Mouse (Mus musculus) lung, embryonic 14.5 days (tissue): ENCODE measurements at regions not wholly inside any gene's neighbourhood (a gene's known extent, or its start where the extent isn't known, plus 50 kb on each side); places are given as distances from the start of the nearest gene placed in this dataset.

ENCODE experiments used
- ATAC-seq: fragments of 200-750 bp; cut with Nextera tagmentation; 2 replicates; pipeline ENCODE4 v1.8.0; 2017; ENCODE audit warnings: mild to moderate bottlenecking, moderate TSS enrichment, moderate library complexity; ENCODE audit not compliant: insufficient read depth
- DNase-seq: peaks from one replicate; pipeline ENCODE4 v3.0.0-alpha.2; 2015
- H3K27ac ChIP-seq: fragments of 300-500 bp; sonication (generic); 2 replicates; pipeline ENCODE4 v1.5.1; 2014; ENCODE audit warnings: low read depth, mild to moderate bottlenecking, moderate library complexity
- H3K27me3 ChIP-seq: fragments of 300-500 bp; sonication (generic); 2 replicates; pipeline ENCODE4 v1.6.1; 2014; ENCODE audit warnings: low read length, control low read depth; ENCODE audit not compliant: insufficient read depth
- H3K36me3 ChIP-seq: fragments of 300-500 bp; sonication (generic); 2 replicates; pipeline ENCODE4 v1.6.1; 2014; ENCODE audit warnings: control low read depth; ENCODE audit not compliant: insufficient read depth
- H3K4me1 ChIP-seq: fragments of 300-500 bp; sonication (generic); 2 replicates; pipeline ENCODE4 v1.6.1; 2014; ENCODE audit warnings: antibody characterized with exemption, control low read depth; ENCODE audit not compliant: insufficient read depth
- H3K4me2 ChIP-seq: fragments of 300-500 bp; sonication (generic); 2 replicates; pipeline ENCODE4 v1.6.1; 2014; ENCODE audit warnings: mild to moderate bottlenecking
- H3K4me3 ChIP-seq: fragments of 300-500 bp; sonication (generic); 2 replicates; pipeline ENCODE4 v1.5.1; 2014; ENCODE audit warnings: low read depth, low read length
- H3K9ac ChIP-seq: fragments of 300-500 bp; sonication (generic); 2 replicates; pipeline ENCODE4 v1.6.1; 2014
- H3K9me3 ChIP-seq: fragments of 300-500 bp; sonication (generic); 2 replicates; pipeline ENCODE4 v1.6.1; 2016; ENCODE audit warnings: low read depth, low read length, control low read depth
- CTCF ChIP-seq: IDR thresholded peaks from 2 replicates; pipeline ENCODE4 v1.5.1; 2016; ENCODE audit warnings: antibody characterized with exemption, low read depth
- WGBS: fragments of 180-500 bp; shearing (Covaris S2); extraction: QIAGEN DNeasy Blood & Tissue Kit; methylation state at CpG from one replicate; pipeline ENCODE4 v1.1.7; 2014; 5-methylcytosine and 5-hydroxymethylcytosine counted together

GRCm38 (mm10) chr6:51110596-51110995 lies 321.9 kb upstream of the Nfe2l3 start:
- ATAC-seq (no peak), DNase-seq (no peak)
- TF ChIP-seq CTCF: no peak
- Histone ChIP-seq H3K27me3 (no peaks in the 10 kb centered on the region), H3K4me3 (no peak overlapping the region), H3K9me3 (no peaks in the 10 kb centered on the region; the same call in 1 of the 2 replicates), H3K9ac (no peak overlapping the region), H3K27ac (no peak overlapping the region), H3K4me1 (no peaks in the 10 kb centered on the region), H3K4me2 (no peak overlapping the region), H3K36me3 (no peaks in the 10 kb centered on the region)
- WGBS: 87% methylated on average over 3 of the region's 3 CpGs

GRCm38 (mm10) chr6:51114604-51115333 lies 317.7 kb upstream of the Nfe2l3 start:
- Histone ChIP-seq H3K4me1 (peaks cover 3% of the 10 kb centered on the region; the same call in 1 of the 2 replicates), H3K9ac (no peak overlapping the region), H3K9me3 (no peaks in the 10 kb centered on the region; the same call in 1 of the 2 replicates), H3K36me3 (no peaks in the 10 kb centered on the region), H3K27me3 (no peaks in the 10 kb centered on the region), H3K27ac (no peak overlapping the region), H3K4me2 (no peak overlapping the region), H3K4me3 (no peak overlapping the region)
- ATAC-seq: no peak
- no peak for TF ChIP-seq CTCF
- DNase-seq: no peak
- 66% methylated on average over 10 of the region's 10 CpGs for WGBS

- 62% methylated on average over 9 of the region's 9 CpGs for WGBS
- peak; percentile 57 for DNase-seq
These were observed 313.5 kb upstream of the Nfe2l3 start for GRCm38 (mm10) chr6:51118833-51119535.

GRCm38 (mm10) chr6:51119691-51120302 lies 312.7 kb upstream of the Nfe2l3 start:
- peak; percentile 53 for DNase-seq

More at GRCm38 (mm10) chr6:51118833-51119535, 313.5 kb upstream of the Nfe2l3 start:
- Histone ChIP-seq H3K9me3 (no peaks in the 10 kb centered on the region), H3K36me3 (no peaks in the 10 kb centered on the region), H3K4me1 (peaks cover 7% of the 10 kb centered on the region), H3K4me3 (no peak overlapping the region), H3K9ac (no peak overlapping the region), H3K4me2 (no peak overlapping the region), H3K27me3 (no peaks in the 10 kb centered on the region), H3K27ac (0 out of 2 replicates have a peak overlapping the region, but pooled peaks have one; percentile 12)
- ATAC-seq: no peak
- TF ChIP-seq CTCF: no peak

GRCm38 (mm10) chr6:51122941-51123340 lies 309.5 kb upstream of the Nfe2l3 start:
- WGBS: 21% methylated on average over 5 of the region's 5 CpGs
- no peak overlapping the region for H3K9ac ChIP-seq
- H3K4me1 ChIP-seq: peaks cover 7% of the 10 kb centered on the region
- no peaks in the 10 kb centered on the region for H3K36me3 ChIP-seq
- no peak overlapping the region for H3K4me2 ChIP-seq
- no peak for ATAC-seq
- H3K4me3 ChIP-seq: no peak overlapping the region
- no peaks in the 10 kb centered on the region for H3K9me3 ChIP-seq
- no peak for TF ChIP-seq CTCF
- no peak for DNase-seq
- H3K27ac ChIP-seq: no peak overlapping the region
- no peaks in the 10 kb centered on the region for H3K27me3 ChIP-seq

More at GRCm38 (mm10) chr6:51119691-51120302, 312.7 kb upstream of the Nfe2l3 start:
- H3K4me2 ChIP-seq: no peak overlapping the region
- TF ChIP-seq CTCF: no peak
- peak overlapping the region; percentile 56; the same call in 1 of the 2 replicates for H3K27ac ChIP-seq
- H3K4me1 ChIP-seq: peaks cover 7% of the 10 kb centered on the region
- ATAC-seq: peak; percentile 49; the same call in 1 of the 2 replicates
- no peak overlapping the region for H3K4me3 ChIP-seq
- H3K9me3 ChIP-seq: no peaks in the 10 kb centered on the region
- H3K27me3 ChIP-seq: no peaks in the 10 kb centered on the region
- no peak overlapping the region for H3K9ac ChIP-seq
- 36% methylated on average over 12 of the region's 12 CpGs for WGBS
- H3K36me3 ChIP-seq: no peaks in the 10 kb centered on the region

- Histone ChIP-seq H3K27ac (no peak overlapping the region), H3K36me3 (no peaks in the 10 kb centered on the region), H3K9ac (no peak overlapping the region), H3K4me1 (peaks cover 2% of the 10 kb centered on the region; the same call in 1 of the 2 replicates), H3K27me3 (no peaks in the 10 kb centered on the region), H3K4me3 (no peak overlapping the region), H3K4me2 (no peak overlapping the region), H3K9me3 (no peaks in the 10 kb centered on the region)
- TF ChIP-seq CTCF: no peak
- WGBS: 73% methylated on average over 6 of the region's 6 CpGs
- ATAC-seq (no peak), DNase-seq (no peak)
These were observed 304.6 kb upstream of the Nfe2l3 start for GRCm38 (mm10) chr6:51127851-51128250.

- ATAC-seq: no peak
- no peak for TF ChIP-seq CTCF
- no peak for DNase-seq
- no peaks in the 10 kb centered on the region for H3K9me3 ChIP-seq
- no peak overlapping the region for H3K27ac ChIP-seq
- H3K4me3 ChIP-seq: no peak overlapping the region
- H3K4me1 ChIP-seq: no peaks in the 10 kb centered on the region
- H3K27me3 ChIP-seq: no peaks in the 10 kb centered on the region
- WGBS: 92% methylated on average over 13 of the region's 13 CpGs
- peak overlapping the region; percentile 24; the same call in 1 of the 2 replicates for H3K4me2 ChIP-seq
- H3K9ac ChIP-seq: no peak overlapping the region
- no peaks in the 10 kb centered on the region for H3K36me3 ChIP-seq
These were observed 303.4 kb upstream of the Nfe2l3 start for GRCm38 (mm10) chr6:51129096-51129495.
